Mouse (Mus musculus): Measurements from ENCODE around the gene 1700037H04Rik. TPM values are rescaled to one million over a fixed set of nuclear protein-coding genes. Genes with fewer than 3 reads are reported as not detected.
"Not testable (repeated sequence)": the region's sequence is repeated elsewhere in the genome, so short reads cannot be mapped to it uniquely, and the experiment has no call there.

1700037H04Rik gene
- total RNA-seq, 4 experiments from 2014 or later, result 2.6 to 5.9 (median 4.4) TPM

GRCm38 (mm10) chr2:131128211-131128610 is 31.7 kb downstream of the 1700037H04Rik start:
- DNase-seq (ENCODE audit: low spot score in 2 of 2), result peak in 1 of 2 experiments; percentile 2

GRCm38 (mm10) chr2:131127161-131127730 is 32.6 kb downstream of the 1700037H04Rik start, which contains the start of gene Hspa12b:
TSS of gene Hspa12b (plus strand) at chr2:131127280.
- peak; percentile 12 to 50 for DNase-seq (ENCODE audit: low spot score in 2 of 2)

GRCm38 (mm10) chr2:131125964-131126815 is 33.7 kb downstream of the 1700037H04Rik start:
- DNase-seq (ENCODE audit: low spot score in 2 of 2), result no peak

GRCm38 (mm10) chr2:131125157-131125963 is 34.5 kb downstream of the 1700037H04Rik start:
- DNase-seq (ENCODE audit: low spot score in 2 of 2), result no peak

- no peak for DNase-seq (ENCODE audit: low spot score in 2 of 2)
These were observed 35.7 kb downstream of the 1700037H04Rik start for GRCm38 (mm10) chr2:131124166-131124565.

- DNase-seq (ENCODE audit: low spot score in 2 of 2), result no peak
These were observed 40.8 kb downstream of the 1700037H04Rik start for GRCm38 (mm10) chr2:131118968-131119574.

GRCm38 (mm10) chr2:131105989-131106388 is 53.9 kb downstream of the 1700037H04Rik start:
- no peak for DNase-seq (ENCODE audit: low spot score in 2 of 2)

GRCm38 (mm10) chr2:131105061-131105460 is 54.8 kb downstream of the 1700037H04Rik start:
- DNase-seq (ENCODE audit: low spot score in 2 of 2), result not testable (repeated sequence)

- peak; percentile 28 to 47 for DNase-seq (ENCODE audit: low spot score in 2 of 2)
These were observed 55.9 kb downstream of the 1700037H04Rik start for GRCm38 (mm10) chr2:131104021-131104420.

GRCm38 (mm10) chr2:131101530-131101929 is 58.4 kb downstream of the 1700037H04Rik start:
- no peak for DNase-seq (ENCODE audit: low spot score in 2 of 2)

- no peak for DNase-seq (ENCODE audit: low spot score in 2 of 2)
These were observed 62.8 kb downstream of the 1700037H04Rik start for GRCm38 (mm10) chr2:131097087-131097486.

Other genes with a start within 250 kb of the 1700037H04Rik start
- gene Gfra4, start 117.0 kb downstream of the 1700037H04Rik start, total RNA-seq (2022), result 1 to 10 TPM in 3 of 4 experiments, under 1 TPM in 1; 0.92 to 1.7 (median 1.3) TPM
- 1 to 10 TPM in 3 of 4 experiments, under 1 TPM in 1; 0.82 to 1.8 (median 1.3) TPM for gene Adam33, start 96.3 kb downstream of the 1700037H04Rik start, total RNA-seq (2022)
- under 1 TPM; 0.19 to 0.72 (median 0.47) TPM for gene Siglec1, start 73.3 kb downstream of the 1700037H04Rik start, total RNA-seq (2022)
- 1 to 10 TPM; 6.8 to 9.2 (median 6.9) TPM for gene Hspa12b, start 32.8 kb downstream of the 1700037H04Rik start, total RNA-seq (2022)
- gene Gm11037, start 26.6 kb downstream of the 1700037H04Rik start, total RNA-seq (2022), result not detected
- 10 to 100 TPM; 77.4 to 89.0 (median 82.6) TPM for gene Cenpb, start 20.0 kb upstream of the 1700037H04Rik start, total RNA-seq (2022)
- gene Cdc25b, start 26.9 kb upstream of the 1700037H04Rik start, total RNA-seq (2022), result 1 to 10 TPM; 1.2 to 2.3 (median 1.9) TPM
- 1 to 10 TPM in 3 of 4 experiments, under 1 TPM in 1; 0.94 to 1.7 (median 1.5) TPM for gene Spef1, start 27.2 kb upstream of the 1700037H04Rik start, total RNA-seq (2022)
- 10 to 100 TPM; 10.7 to 21.6 (median 18.7) TPM for gene Ap5s1, start 47.0 kb upstream of the 1700037H04Rik start, total RNA-seq (2022)
- 10 to 100 TPM; 39.9 to 46.3 (median 43.4) TPM for gene Mavs, start 74.0 kb upstream of the 1700037H04Rik start, total RNA-seq (2022)
- 10 to 100 TPM; 18.9 to 25.4 (median 23.8) TPM for gene Pank2, start 102.4 kb upstream of the 1700037H04Rik start, total RNA-seq (2022)
- 1 to 10 TPM; 1.4 to 2.3 (median 1.4) TPM for gene Rnf24, start 192.8 kb upstream of the 1700037H04Rik start, total RNA-seq (2022)